Mouse (Mus musculus) liver, adult 2 months (tissue): ENCODE measurements around the gene Tgfbi. TPM values are rescaled to one million over a fixed set of nuclear protein-coding genes. Genes with fewer than 3 reads are reported as not detected.
A peak's percentile ranks its signal among the peaks of the same experiment; 100 is the strongest.

Experiments used
- DNase-seq: peaks from one replicate; pipeline ENCODE4 v3.0.0-alpha.2; 2011; ENCODE audit warnings: low read depth, low spot score; ENCODE audit errors: extremely low read depth
- H3K27ac ChIP-seq: fragments of 200-500 bp; replicated peaks from 2 replicates; pipeline ENCODE4 v1.5.1; 2012; ENCODE audit warnings: low read depth, mild to moderate bottlenecking, control low read depth, inconsistent platforms, low read length; ENCODE audit not compliant: insufficient read depth
- H3K27me3 ChIP-seq: fragments of 200-500 bp; 2 replicates; pipeline ENCODE4 v1.6.1; 2012; ENCODE audit warnings: mild to moderate bottlenecking, moderate library complexity, low read length, inconsistent platforms; ENCODE audit not compliant: control insufficient read depth, insufficient read depth
- H3K36me3 ChIP-seq: fragments of 200-500 bp; 2 replicates; pipeline ENCODE4 v1.6.1; 2012; ENCODE audit warnings: low read length, inconsistent platforms; ENCODE audit not compliant: control insufficient read depth, insufficient read depth
- H3K4me1 ChIP-seq: fragments of 200-500 bp; 2 replicates; pipeline ENCODE4 v1.6.1; 2011; ENCODE audit warnings: low read length; ENCODE audit not compliant: control insufficient read depth, insufficient read depth
- H3K4me3 ChIP-seq: fragments of 200-500 bp; 2 replicates; pipeline ENCODE4 v1.5.1; 2011; ENCODE audit warnings: low read depth, mild to moderate bottlenecking, control low read depth, low read length, moderate library complexity; ENCODE audit not compliant: insufficient read depth
- H3K79me2 ChIP-seq: fragments of 200-500 bp; 2 replicates; pipeline ENCODE4 v1.6.1; 2012; ENCODE audit warnings: inconsistent platforms, mild to moderate bottlenecking, low read length, moderate library complexity; ENCODE audit not compliant: control insufficient read depth, insufficient read depth
- H3K9ac ChIP-seq: fragments of 200-500 bp; 2 replicates; pipeline ENCODE4 v1.6.1; 2012; ENCODE audit warnings: low read depth, mild to moderate bottlenecking, control low read depth, inconsistent platforms, low read length
- CTCF ChIP-seq: fragments of 200-500 bp; IDR thresholded peaks from 2 replicates; pipeline ENCODE4 v1.5.1; 2011; ENCODE audit warnings: low read depth, low read length, control low read depth
- POLR2A ChIP-seq: fragments of 200-500 bp; IDR thresholded peaks from 2 replicates; pipeline ENCODE4 v1.6.1; 2011; ENCODE audit warnings: low read length, control low read depth; ENCODE audit not compliant: insufficient read depth; ENCODE audit errors: extremely low read depth
- WGBS: fragments of 180-500 bp; shearing (Covaris S2); methylation state at CpG from one replicate; pipeline ENCODE4 v1.1.7; 2018; 5-methylcytosine and 5-hydroxymethylcytosine counted together
- polyA plus RNA-seq: library from polyadenylated mRNA; depleted of rRNA; stranded (reverse); fragments of >200 nt; gene quantifications from 2 replicates; pipeline ENCODE4 v1.2.3, GENCODE M21; 2012
- total RNA-seq: library from RNA; depleted of rRNA; stranded (reverse); fragments of >200 nt; gene quantifications from 2 replicates; pipeline ENCODE4 v1.2.3, GENCODE M21; 2014

Tgfbi gene
- total and polyA plus RNA-seq, 2 experiments = 27.2 to 34.3 TPM

DNA sequence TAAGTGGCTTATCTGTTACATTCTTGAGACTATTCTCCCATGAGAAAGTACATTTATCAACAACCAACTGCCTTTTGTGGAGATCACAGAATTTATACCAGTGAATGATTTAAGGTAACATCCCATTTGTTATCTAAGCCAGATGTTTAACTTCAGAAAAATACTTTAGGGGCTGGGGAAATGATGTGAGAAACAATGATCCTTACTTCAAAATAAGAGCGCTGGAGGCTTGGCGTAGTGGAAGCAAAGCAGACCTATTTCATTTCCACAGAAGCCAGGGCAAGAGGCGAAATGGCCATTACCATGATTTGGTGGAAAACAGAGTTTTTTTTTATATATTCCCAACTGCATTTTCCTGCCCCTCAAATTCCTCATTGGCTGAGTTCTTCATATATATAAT lies 34.7 kb downstream of the Tgfbi start:
- no peak overlapping the region for H3K4me3 ChIP-seq
- H3K9ac ChIP-seq = no peak overlapping the region
- no peak for DNase-seq
- H3K27me3 ChIP-seq = no peaks in the 10 kb centered on the region
- H3K4me1 ChIP-seq = peaks cover 12% of the 10 kb centered on the region
- no peaks in the 10 kb centered on the region for H3K79me2 ChIP-seq
- TF ChIP-seq CTCF (no peak), POLR2A (no peak)
- 96% methylated on average over 3 of the region's 3 CpGs for WGBS
- no peak overlapping the region for H3K27ac ChIP-seq
- H3K36me3 ChIP-seq = no peaks in the 10 kb centered on the region

DNA sequence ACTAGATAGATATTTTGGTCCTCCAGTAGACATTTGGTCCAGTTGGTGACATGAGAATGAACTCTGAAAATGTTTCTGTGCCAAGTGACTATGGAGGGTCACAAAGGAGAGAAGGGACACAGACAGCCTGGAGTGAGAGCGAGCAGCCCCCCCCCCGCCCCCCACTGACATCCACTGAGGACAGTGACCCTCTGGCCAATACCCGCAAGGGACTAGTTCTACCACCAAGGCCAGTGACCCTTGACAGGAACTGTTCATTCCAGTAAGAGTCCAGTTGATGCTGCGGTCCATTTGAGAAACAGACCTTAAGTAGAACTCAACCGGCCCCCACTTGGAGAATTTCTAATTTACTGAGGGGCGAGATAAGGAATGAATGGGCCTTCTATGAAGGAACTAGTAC lies 36.4 kb downstream of the Tgfbi start:
- Histone ChIP-seq H3K27me3 (no peaks in the 10 kb centered on the region), H3K79me2 (no peaks in the 10 kb centered on the region), H3K4me1 (peaks cover 12% of the 10 kb centered on the region), H3K4me3 (no peak overlapping the region), H3K9ac (no peak overlapping the region), H3K36me3 (no peaks in the 10 kb centered on the region), H3K27ac (no peak overlapping the region)
- WGBS = 84% methylated on average over 6 of the region's 6 CpGs
- TF ChIP-seq CTCF = no peak
- no peak for TF ChIP-seq POLR2A
- peak; percentile 47 for DNase-seq

DNA sequence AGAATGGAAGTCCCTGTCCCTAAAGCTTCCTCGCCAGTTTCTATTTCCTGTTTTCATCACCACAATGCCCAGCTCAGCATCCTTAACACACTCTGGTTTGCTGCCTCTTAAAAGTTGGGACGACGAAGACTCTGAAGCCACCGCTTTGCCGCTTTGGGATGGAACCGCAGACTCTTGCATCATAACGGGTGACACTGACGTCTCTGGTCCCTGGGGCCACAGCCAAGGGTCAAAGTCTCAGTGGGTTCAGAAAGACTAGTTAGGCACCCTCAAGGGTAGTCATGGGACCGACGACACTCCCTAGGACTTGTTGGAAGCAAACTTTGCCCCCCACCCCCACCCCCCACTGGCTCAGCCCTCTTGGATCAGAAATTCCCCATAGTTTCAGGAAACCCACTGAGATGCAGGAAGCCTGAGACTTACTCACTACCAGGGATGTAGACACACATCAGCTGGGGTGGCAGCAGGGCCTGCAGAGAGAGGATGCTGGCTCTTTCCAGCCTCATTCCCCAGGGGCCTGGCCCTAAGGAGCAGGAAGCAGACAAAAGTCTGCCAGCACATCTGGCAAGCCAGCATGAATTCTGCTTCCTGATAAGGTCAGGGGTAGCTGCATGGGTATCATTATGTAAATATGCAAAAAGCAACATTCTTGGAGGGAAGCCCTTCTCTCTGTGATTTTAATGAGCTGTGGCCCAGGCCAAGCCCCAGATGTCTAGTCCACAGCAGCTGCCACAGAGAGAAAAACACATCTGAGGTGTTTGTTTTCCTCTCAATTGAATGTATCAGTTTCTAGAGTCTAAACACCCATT lies 38.5 kb downstream of the Tgfbi start:
- WGBS = 9% methylated on average over 10 of the region's 10 CpGs
- H3K36me3 ChIP-seq = no peaks in the 10 kb centered on the region
- H3K27me3 ChIP-seq = no peaks in the 10 kb centered on the region
- no peak overlapping the region for H3K4me3 ChIP-seq
- peak; percentile 85 for DNase-seq
- TF ChIP-seq CTCF = no peak
- TF ChIP-seq POLR2A = no peak
- H3K27ac ChIP-seq = peak overlapping the region; percentile 74
- no peak overlapping the region for H3K9ac ChIP-seq
- no peaks in the 10 kb centered on the region for H3K79me2 ChIP-seq
- H3K4me1 ChIP-seq = peaks cover 12% of the 10 kb centered on the region

DNA sequence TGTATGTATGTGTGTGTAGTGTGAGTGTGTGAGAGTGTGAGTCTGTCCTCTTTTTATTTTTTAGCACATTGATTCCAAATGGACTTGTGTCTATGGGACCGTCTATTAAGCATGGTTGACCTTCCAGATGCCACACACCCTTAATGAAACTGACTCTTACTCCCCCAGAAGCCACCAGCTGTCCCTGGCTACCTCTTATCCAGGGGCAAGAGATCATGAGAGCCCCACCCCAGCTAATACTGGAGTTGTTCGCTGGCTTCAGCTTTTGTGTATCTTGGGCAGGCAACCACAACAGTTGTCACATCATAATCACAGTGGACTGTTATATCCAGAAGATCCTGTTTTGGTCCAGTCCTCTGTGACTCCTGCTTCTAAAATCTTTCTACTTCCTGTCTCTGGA lies 40.7 kb downstream of the Tgfbi start:
- no peak overlapping the region for H3K9ac ChIP-seq
- H3K4me3 ChIP-seq = no peak overlapping the region
- no peak for TF ChIP-seq POLR2A
- TF ChIP-seq CTCF = no peak
- 85% methylated on average over 2 of the region's 2 CpGs for WGBS
- DNase-seq = no peak
- H3K27ac ChIP-seq = no peak overlapping the region
- no peaks in the 10 kb centered on the region for H3K79me2 ChIP-seq
- no peaks in the 10 kb centered on the region for H3K36me3 ChIP-seq
- H3K4me1 ChIP-seq = peaks cover 12% of the 10 kb centered on the region
- H3K27me3 ChIP-seq = no peaks in the 10 kb centered on the region

DNA sequence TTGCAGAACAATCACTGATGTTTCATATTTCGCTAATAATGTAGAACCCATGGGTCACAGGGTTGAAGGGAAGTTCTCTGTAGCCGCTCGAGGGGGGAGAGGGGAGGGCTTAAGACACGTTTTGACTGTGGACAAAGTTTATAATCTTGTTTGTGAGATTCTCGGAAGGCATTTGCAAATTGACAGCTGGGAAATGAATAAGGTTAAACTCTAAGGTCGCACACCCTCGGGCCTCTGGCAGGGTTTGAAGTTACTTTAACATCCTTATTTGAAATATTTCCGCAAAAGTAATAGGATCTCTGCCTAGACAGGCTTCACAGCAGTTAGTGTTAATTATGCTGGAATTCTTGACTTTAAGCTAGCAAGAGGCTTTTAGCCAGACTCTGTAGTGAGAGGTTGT lies 43.1 kb downstream of the Tgfbi start:
- Histone ChIP-seq H3K4me1 (peaks cover 10% of the 10 kb centered on the region; the same call in 1 of the 2 replicates), H3K4me3 (no peak overlapping the region), H3K79me2 (no peaks in the 10 kb centered on the region), H3K27ac (no peak overlapping the region), H3K27me3 (no peaks in the 10 kb centered on the region), H3K9ac (no peak overlapping the region), H3K36me3 (no peaks in the 10 kb centered on the region)
- TF ChIP-seq CTCF = no peak
- DNase-seq = no peak
- WGBS = 78% methylated on average over 8 of the region's 8 CpGs

DNA sequence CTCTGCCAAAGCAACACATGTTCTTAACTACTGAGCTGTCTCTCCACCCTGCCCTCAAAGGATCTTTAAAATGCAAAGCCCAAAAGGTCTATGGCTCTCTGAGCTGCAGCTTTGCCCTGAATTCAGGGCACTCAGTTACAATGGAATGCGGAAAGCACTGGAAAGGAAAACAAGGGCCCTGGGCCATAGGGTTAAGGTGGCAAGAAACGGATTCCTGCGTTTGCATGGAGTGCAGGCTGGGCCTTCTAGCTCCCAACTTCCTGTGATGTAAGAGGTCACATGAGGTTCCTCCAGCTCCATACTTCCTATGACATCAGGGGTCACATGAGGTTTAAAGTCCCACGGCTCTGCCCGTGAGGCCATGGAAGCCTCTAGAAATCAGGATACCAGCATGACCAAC lies 44.9 kb downstream of the Tgfbi start:
- Histone ChIP-seq H3K27me3 (no peaks in the 10 kb centered on the region), H3K79me2 (no peaks in the 10 kb centered on the region), H3K36me3 (no peaks in the 10 kb centered on the region), H3K9ac (no peak overlapping the region), H3K4me1 (no peaks in the 10 kb centered on the region), H3K4me3 (no peak overlapping the region), H3K27ac (no peak overlapping the region)
- TF ChIP-seq POLR2A = no peak
- TF ChIP-seq CTCF = no peak
- WGBS = 81% methylated on average over 5 of the region's 5 CpGs
- DNase-seq = no peak
